Mouse (Mus musculus) hindbrain, embryonic 14.5 days (tissue): Measurements from ENCODE around the gene Srl. TPM values are rescaled to one million over a fixed set of nuclear protein-coding genes. Genes with fewer than 3 reads are reported as not detected.

ENCODE experiments used
- ATAC-seq: fragments of 200-750 bp; cut with Nextera tagmentation; 2 replicates; pipeline ENCODE4 v1.8.0; 2017; ENCODE audit warnings: moderate number of reproducible peaks, mild to moderate bottlenecking, moderate TSS enrichment, moderate library complexity; ENCODE audit not compliant: low FRiP score
- DNase-seq: peaks from one replicate; pipeline ENCODE4 v3.0.0-alpha.2; 2015; ENCODE audit warnings: low spot score
- H3K27ac ChIP-seq: fragments of 300-500 bp; sonication (generic); 2 replicates; pipeline ENCODE4 v1.5.1; 2014; ENCODE audit warnings: mild to moderate bottlenecking, moderate library complexity
- H3K27me3 ChIP-seq: fragments of 300-500 bp; sonication (generic); 2 replicates; pipeline ENCODE4 v1.6.1; 2014; ENCODE audit warnings: mild to moderate bottlenecking, low read length, mixed read lengths; ENCODE audit not compliant: control insufficient read depth, insufficient read depth
- H3K36me3 ChIP-seq: fragments of 300-500 bp; sonication (generic); replicated peaks from 2 replicates; pipeline ENCODE4 v1.6.1; 2014; ENCODE audit not compliant: control insufficient read depth, insufficient read depth
- H3K4me1 ChIP-seq: fragments of 300-500 bp; sonication (generic); replicated peaks from 2 replicates; pipeline ENCODE4 v1.6.1; 2014; ENCODE audit warnings: antibody characterized with exemption, low read length, mixed read lengths; ENCODE audit not compliant: control insufficient read depth, insufficient read depth
- H3K4me2 ChIP-seq: fragments of 300-500 bp; sonication (generic); replicated peaks from 2 replicates; pipeline ENCODE4 v1.6.1; 2014; ENCODE audit warnings: mild to moderate bottlenecking, moderate library complexity
- H3K4me3 ChIP-seq: fragments of 300-500 bp; sonication (generic); replicated peaks from 2 replicates; pipeline ENCODE4 v1.5.1; 2014; ENCODE audit warnings: mild to moderate bottlenecking, low read length
- H3K9ac ChIP-seq: fragments of 300-500 bp; sonication (generic); 2 replicates; pipeline ENCODE4 v1.6.1; 2014
- H3K9me3 ChIP-seq: fragments of 300-500 bp; sonication (generic); 2 replicates; pipeline ENCODE4 v1.6.1; 2016; ENCODE audit warnings: low read length; ENCODE audit not compliant: control insufficient read depth
- WGBS: fragments of 180-500 bp; shearing (Covaris S2); extraction: QIAGEN DNeasy Blood & Tissue Kit; methylation state at CpG from one replicate; pipeline ENCODE4 v1.1.7; 2014; 5-methylcytosine and 5-hydroxymethylcytosine counted together
- polyA plus RNA-seq: library from polyadenylated mRNA; unstranded; fragments of >200 nt; fragmentation: Nextera tagmentation; extraction: Ambion mirVana; gene quantifications from 2 replicates; pipeline ENCODE4 v1.2.1, GENCODE M21; 2014

Gene Srl
- polyA plus RNA-seq, 1 experiment from 2014 or later: 28.0 TPM

DNA sequence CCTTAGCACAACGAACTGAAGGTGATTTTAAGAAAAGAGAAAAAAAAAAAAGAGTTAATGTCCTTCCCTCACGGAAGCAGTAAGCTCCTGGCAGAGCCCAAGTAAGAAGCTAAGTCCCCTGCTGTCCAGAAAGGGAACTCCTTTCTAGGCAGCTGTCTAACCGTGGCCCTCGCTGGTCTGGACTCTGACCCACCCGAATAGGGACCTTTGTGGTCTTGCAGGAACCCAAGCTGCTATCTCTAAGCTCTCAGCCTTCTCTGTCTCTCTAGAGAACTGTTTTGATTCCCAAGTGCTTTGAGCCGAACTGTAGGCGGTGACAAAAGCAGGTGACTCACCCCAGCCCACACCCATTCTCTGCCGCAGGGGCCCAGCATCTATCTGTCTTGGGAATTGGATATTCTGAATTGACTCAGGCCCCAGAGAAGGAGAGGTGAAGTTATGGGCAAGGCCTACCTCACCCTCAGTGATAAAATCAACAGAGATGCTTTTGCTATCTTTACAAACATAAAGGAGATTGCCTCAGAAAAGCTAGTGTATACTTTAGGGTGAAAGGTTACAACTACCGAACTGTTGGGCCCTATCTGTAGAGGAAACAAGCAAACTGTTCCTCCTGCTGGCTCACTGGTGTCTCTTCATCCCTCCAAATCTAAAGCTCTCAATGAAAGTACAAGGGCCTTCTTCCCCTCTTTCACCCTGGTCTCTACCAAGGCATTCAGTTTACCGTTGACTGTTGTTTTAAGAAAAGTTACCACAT is 71.8 kb downstream of the Srl start:
- Histone ChIP-seq H3K9me3 (no peaks in the 10 kb centered on the region), H3K9ac (no peak overlapping the region), H3K27ac (no peak overlapping the region), H3K4me3 (no peak overlapping the region), H3K36me3 (no peaks in the 10 kb centered on the region), H3K4me2 (no peak overlapping the region), H3K4me1 (0 out of 2 replicates have a peak, but pooled peaks cover 4% of the 10 kb centered on the region), H3K27me3 (no peaks in the 10 kb centered on the region)
- 70% methylated on average over 10 of the region's 10 CpGs for WGBS
- DNase-seq (no peak), ATAC-seq (no peak)

DNA sequence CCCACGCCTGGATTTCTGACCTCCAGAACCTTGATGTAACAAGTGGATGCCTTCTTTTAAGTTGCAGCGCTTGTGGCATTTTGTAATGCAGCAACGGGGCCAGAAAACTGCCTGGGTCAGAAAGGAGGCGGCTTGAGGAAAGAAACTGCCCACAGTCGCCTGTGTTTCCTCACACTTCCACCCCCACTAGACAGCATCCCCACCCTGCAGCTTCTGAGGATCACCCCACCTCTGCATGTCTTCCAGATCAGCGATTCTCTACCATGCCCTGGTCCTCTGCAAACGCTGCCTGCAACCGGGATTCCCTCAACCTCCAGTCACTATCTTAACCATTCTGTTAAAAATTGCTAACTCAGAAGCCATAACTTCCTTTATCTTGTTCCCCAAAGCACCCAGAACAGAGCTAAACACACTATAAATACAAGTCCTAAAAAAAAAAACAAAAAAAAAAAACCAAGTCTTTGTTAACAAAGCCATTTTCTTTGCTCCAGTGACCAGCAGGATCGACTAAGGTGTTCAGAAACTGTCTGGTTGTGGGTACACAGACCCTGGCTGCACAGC is 77.0 kb downstream of the Srl start:
- ATAC-seq: no peak
- H3K9me3 ChIP-seq: no peaks in the 10 kb centered on the region
- no peak overlapping the region for H3K9ac ChIP-seq
- H3K4me1 ChIP-seq: no peaks in the 10 kb centered on the region
- H3K36me3 ChIP-seq: no peaks in the 10 kb centered on the region
- H3K4me3 ChIP-seq: no peak overlapping the region
- 75% methylated on average over 9 of the region's 9 CpGs for WGBS
- no peak overlapping the region for H3K4me2 ChIP-seq
- H3K27ac ChIP-seq: no peak overlapping the region
- no peaks in the 10 kb centered on the region for H3K27me3 ChIP-seq
- no peak for DNase-seq

- no peak for ATAC-seq
- H3K4me2 ChIP-seq: no peak overlapping the region
- WGBS: 84% methylated on average over 3 of the region's 3 CpGs
Observed at GRCm38 (mm10) chr16:4457927-4458326, 83.7 kb downstream of the Srl start.

DNA sequence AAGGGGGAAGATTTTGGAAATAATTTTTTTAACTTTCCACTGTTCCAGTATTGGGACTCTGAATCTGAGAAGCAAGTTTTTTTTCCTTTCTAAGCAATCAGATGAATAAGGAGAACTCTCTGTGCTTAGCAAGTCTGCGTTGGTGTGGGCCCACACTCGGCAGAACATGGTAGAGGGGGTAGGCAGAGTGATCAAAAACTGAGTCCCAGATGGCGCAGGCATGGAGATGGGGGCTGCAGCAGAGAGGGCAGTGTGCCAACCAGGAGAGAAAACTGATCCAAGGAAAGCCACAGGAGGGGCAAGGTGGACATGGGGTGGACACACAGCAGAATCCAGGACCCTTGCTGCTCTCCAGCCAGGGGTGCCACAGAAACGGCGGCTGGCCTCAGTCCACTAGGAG is 85.2 kb downstream of the Srl start:
- H3K27me3 ChIP-seq: no peaks in the 10 kb centered on the region
- no peaks in the 10 kb centered on the region for H3K4me1 ChIP-seq
- 86% methylated on average over 5 of the region's 5 CpGs for WGBS
- H3K4me3 ChIP-seq: no peak overlapping the region
- H3K36me3 ChIP-seq: no peaks in the 10 kb centered on the region
- ATAC-seq (no peak), DNase-seq (no peak)
- no peaks in the 10 kb centered on the region for H3K9me3 ChIP-seq
- no peak overlapping the region for H3K9ac ChIP-seq
- no peak overlapping the region for H3K27ac ChIP-seq
- no peak overlapping the region for H3K4me2 ChIP-seq

More at GRCm38 (mm10) chr16:4457927-4458326, 83.7 kb downstream of the Srl start:
- H3K27me3 ChIP-seq: no peaks in the 10 kb centered on the region
- H3K9me3 ChIP-seq: no peaks in the 10 kb centered on the region
- no peak overlapping the region for H3K27ac ChIP-seq
- H3K9ac ChIP-seq: no peak overlapping the region
- H3K4me1 ChIP-seq: no peaks in the 10 kb centered on the region
- no peak for DNase-seq
- no peak overlapping the region for H3K4me3 ChIP-seq
- no peaks in the 10 kb centered on the region for H3K36me3 ChIP-seq

- no peaks in the 10 kb centered on the region for H3K27me3 ChIP-seq
- H3K9me3 ChIP-seq: no peaks in the 10 kb centered on the region
- DNase-seq (no peak), ATAC-seq (no peak)
- H3K9ac ChIP-seq: no peak overlapping the region
- no peak overlapping the region for H3K4me3 ChIP-seq
- WGBS: 89% methylated on average over 4 of the region's 4 CpGs
- no peaks in the 10 kb centered on the region for H3K4me1 ChIP-seq
- H3K4me2 ChIP-seq: no peak overlapping the region
- H3K36me3 ChIP-seq: no peaks in the 10 kb centered on the region
- H3K27ac ChIP-seq: no peak overlapping the region
Observed at GRCm38 (mm10) chr16:4455693-4456092, 85.9 kb downstream of the Srl start.

DNA sequence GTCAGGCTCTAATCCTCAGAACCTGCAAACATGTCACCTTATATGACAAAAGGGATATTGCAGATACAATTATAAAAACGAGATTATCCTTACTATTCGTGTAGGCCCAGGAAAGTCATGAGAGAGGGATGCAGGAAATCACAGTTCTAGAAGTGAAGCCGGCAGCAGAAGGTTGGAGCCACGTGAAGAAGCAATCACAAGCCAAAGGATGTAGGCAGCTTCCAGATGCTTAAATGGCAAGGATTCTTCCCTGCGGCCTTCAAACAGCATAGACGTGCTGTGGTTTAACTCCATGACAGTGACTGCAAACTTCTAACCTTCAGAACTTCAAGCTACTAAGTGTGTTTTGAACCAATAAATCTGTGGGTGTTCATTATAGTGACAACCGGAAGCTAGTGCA is 87.1 kb downstream of the Srl start:
- Histone ChIP-seq H3K27me3 (no peaks in the 10 kb centered on the region), H3K4me1 (no peaks in the 10 kb centered on the region), H3K27ac (no peak overlapping the region), H3K9ac (no peak overlapping the region), H3K36me3 (no peaks in the 10 kb centered on the region), H3K4me3 (no peak overlapping the region), H3K9me3 (no peaks in the 10 kb centered on the region), H3K4me2 (no peak overlapping the region)
- DNase-seq (no peak), ATAC-seq (no peak)
- 86% methylated on average over 7 of the region's 7 CpGs for WGBS

DNA sequence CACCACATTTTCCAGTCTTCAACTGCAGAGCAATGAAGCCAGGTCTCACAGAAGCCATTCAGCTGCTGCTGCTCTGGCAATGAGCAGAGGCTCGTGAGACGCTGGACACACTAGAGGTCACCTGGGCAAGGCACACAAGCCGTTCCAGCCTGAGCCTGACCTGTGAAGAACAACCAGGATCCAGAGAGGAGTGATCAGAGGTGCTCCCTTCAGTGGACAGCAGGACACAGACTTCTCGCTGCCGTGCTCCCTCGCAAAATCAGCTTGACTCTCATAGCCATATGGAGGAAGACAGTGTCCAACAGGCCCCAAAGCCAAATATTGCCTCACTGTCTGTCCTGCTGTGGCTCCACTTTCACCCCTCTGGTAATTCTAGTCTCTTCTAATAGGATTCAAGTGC is 92.2 kb downstream of the Srl start:
- 94% methylated on average over 6 of the region's 6 CpGs for WGBS

GRCm38 (mm10) chr16:4448235-4448634 is 93.4 kb downstream of the Srl start:
- Histone ChIP-seq H3K9me3 (no peaks in the 10 kb centered on the region), H3K4me2 (no peak overlapping the region), H3K4me3 (no peak overlapping the region), H3K27me3 (no peaks in the 10 kb centered on the region), H3K36me3 (no peaks in the 10 kb centered on the region), H3K9ac (no peak overlapping the region), H3K27ac (no peak overlapping the region), H3K4me1 (no peaks in the 10 kb centered on the region)
- 46% methylated on average over 9 of the region's 9 CpGs for WGBS
- ATAC-seq (no peak), DNase-seq (no peak)

More for the DNA sequence above, 92.2 kb downstream of the Srl start:
- Histone ChIP-seq H3K9me3 (no peaks in the 10 kb centered on the region), H3K27me3 (no peaks in the 10 kb centered on the region), H3K4me1 (no peaks in the 10 kb centered on the region), H3K4me2 (no peak overlapping the region), H3K36me3 (no peaks in the 10 kb centered on the region), H3K4me3 (no peak overlapping the region), H3K9ac (no peak overlapping the region), H3K27ac (no peak overlapping the region)
- ATAC-seq (no peak), DNase-seq (no peak)

GRCm38 (mm10) chr16:4446395-4446794 is 95.2 kb downstream of the Srl start:
- Histone ChIP-seq H3K36me3 (no peaks in the 10 kb centered on the region), H3K9me3 (no peaks in the 10 kb centered on the region), H3K9ac (no peak overlapping the region), H3K27ac (no peak overlapping the region), H3K4me1 (no peaks in the 10 kb centered on the region), H3K4me3 (no peak overlapping the region), H3K27me3 (no peaks in the 10 kb centered on the region), H3K4me2 (no peak overlapping the region)
- no peak for ATAC-seq
- DNase-seq: no peak
- WGBS: 81% methylated on average over 4 of the region's 4 CpGs
